Mouse (Mus musculus) right cerebral cortex, postnatal 36 days (tissue): ENCODE measurements around the gene Apobec2.
"Not testable (repeated sequence)": the region's sequence is repeated elsewhere in the genome, so short reads cannot be mapped to it uniquely, and the experiment has no call there.

Experiments used
- DNase-seq, 2 experiments: peaks; one replicate each; pipeline ENCODE4 v3.0.0; 2022; ENCODE audit warnings: low spot score in 2 of 2, mixed read lengths in 1 of 2

Gene Apobec2

DNA sequence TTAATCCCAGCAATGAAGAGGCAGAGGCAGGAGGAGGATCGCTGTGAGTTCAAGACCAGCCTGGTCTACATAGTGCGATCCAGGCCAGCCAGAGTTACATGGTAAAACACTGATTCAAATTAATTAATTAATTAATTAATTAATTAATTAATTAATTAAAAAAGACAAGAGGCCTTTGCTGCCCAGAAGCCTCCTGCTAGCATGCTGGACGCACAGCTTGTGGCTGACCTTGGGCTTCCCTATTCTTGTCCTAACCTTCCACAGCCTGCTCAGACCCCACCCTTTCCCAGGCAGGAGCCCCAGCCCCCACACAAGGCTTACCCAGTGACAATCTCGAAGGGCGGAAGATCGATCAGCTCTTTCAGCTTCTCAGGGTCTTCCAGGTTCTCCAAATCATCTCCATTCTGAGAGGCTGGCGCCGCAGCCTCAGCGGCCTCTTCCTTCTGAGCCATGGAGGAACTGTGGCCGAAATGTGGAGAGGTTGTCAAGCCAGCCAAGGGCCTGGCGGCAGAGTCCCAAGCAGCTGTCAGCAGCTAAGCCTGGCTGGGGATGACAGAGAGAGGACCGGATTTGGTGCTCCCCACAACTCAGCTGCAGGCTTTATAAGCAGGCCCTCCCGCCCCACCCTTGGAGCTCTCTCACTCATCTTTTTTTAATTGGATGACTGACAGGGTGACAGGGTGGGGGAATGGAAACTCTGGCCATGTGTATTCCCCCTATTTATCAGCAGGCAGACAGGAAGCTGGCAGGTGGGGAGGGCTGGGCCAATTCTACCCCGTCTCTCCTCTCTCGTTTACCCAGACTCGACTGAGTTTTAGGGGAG is at the start of gene Apobec2:
Apobec2 (minus strand) TSS at position 773 of the 823 bp plus-strand sequence.
- DNase-seq: no peak

DNA sequence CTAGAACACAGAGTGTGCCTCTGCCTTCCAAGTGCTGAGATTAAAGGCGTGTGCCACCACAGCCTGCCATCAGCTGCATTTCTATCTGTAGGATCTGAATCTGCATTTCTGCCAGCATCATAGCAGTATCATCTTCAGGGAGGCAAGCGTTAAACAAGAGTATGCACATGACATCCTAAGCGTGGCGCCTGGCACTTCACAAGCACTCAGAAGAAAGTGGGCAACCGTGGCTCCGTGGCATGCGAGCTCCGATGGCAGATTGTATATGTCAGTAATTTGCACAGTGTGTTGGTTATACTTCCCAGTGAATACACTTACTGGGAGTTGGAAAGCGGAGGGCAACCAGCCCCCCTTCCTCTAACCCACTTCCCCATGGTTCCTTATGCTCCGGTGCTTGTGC is 47.2 kb upstream of the Apobec2 start:
- no peak for DNase-seq

DNA sequence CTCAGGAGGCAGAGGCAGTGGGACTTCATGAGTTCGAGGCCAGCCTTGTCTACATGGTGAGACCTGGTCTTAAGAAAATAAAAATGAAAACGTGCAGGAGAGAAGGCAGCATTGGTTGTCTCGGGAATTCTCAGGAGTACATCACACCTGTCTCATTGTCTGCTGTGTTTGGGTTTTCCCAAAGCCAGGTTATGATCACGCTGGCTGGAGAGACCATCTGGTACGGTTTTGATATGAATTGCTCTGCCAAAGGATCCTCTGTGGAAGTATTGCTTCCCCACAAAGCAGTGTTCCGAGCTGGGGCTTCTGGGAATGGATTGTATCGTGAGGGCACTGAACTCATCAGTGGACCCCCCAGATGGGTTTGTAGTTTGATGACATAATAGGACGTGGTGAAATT is 42.7 kb upstream of the Apobec2 start:
- no peak for DNase-seq

DNA sequence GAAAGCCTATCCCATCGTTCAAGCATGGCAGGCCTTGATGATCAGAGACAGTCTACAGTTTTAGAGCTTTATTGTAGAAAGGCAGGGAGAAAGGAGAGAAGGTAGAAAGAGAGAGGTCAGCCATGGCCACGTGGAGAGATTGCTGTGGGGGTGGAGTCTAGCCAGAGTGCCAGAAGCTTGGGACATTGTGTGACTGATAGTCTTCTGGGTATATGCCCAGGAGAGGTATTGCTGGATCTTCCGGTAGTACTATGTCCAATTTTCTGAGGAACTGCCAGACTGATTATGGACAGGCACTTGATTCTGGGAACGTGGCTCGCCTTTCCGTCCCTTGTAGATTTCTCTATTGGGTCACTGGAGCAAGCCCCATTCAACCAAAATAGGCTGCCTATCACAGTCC is 41.6 kb upstream of the Apobec2 start:
- not testable (repeated sequence) for DNase-seq

DNA sequence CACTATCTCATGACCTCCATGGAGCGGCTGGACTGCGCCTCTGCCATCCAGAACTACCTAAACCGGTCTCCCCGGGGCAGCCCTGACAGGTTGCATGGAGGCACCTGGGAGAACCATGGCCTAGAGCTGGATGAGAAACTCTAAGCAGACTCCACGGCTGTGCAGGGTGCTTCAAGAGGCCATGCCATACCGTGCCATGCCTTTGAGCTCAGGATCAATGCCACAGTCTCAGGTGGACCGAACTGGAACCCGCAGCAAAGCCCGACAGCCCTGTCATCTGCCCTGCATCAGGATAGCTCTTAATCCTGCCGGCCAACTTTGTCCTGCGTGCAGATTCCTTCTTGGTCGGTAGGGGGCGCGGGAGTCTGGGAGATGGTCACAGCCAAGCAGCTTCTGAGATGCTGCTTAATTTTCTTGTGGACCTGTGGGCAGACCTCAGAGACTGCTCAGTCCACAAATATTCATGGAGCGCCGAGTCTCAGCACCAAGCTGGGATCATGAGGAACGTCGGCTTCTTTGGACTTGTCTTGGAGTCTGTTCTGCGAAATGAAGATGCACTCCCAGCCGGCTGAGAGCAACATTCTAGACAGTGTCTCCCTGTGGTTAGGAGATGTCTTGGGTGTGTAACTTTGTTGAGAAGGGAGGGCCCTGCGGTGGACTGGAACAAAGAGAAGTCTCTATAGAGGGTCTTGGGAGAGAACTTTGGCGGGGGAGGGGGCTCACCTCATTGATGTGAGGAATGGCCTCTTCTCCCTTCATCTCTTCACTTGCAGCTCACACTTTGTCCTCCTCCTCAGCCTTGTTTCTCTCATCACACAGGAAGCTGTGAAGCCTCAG is 34.9 kb upstream of the Apobec2 start:
- peak; percentile 54 to 66 for DNase-seq

DNA sequence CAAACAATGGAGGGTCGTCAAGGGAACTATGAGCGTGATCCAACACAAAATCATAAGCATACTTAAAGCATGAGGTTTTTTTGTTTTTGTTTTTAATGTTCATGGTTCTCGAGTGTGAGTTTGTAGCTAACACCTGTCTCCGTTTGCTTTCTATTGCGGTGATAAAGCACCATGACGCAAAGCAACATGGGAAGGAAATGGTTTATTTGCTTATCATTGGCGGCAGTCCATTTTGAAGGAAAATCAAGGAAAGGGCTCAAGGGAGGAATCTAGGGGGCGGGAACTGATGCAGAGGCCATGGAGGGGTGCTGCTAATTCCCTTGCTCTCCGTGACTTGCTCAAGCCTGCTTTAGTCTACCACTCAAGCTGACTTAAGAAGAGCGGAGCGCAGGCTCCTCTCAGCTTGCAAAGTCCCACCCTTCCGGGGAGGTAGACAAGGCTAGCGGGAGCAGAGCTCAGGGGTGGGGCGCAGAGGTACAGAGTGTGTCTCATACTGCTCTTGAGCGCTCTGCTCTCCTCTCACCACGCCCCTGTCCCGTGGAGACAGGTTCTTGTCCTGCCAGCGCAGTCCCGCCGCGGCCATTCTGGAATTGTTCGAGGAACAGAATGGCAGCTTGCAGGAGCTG is 34.2 kb upstream of the Apobec2 start:
- DNase-seq: no peak

DNA sequence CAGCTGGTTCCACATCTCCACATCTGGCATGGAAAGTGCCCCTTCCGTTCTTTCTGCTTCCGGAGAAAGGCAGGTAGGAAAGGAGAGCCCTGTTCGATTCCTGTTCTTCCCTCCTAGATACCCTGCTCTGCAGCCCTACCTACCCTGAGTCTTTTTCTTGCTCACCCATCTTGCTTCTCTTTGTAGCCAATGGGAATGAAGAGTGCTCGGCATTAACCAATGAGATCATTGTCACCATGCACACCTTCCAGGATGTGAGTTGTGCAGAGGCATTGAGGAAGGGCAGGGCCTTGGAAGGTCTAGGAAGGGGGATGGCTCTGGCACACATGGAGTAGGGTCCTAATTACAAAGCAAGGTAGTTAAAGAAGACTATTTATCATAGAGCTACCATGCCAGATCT is 30.7 kb upstream of the Apobec2 start:
- DNase-seq: no peak

DNA sequence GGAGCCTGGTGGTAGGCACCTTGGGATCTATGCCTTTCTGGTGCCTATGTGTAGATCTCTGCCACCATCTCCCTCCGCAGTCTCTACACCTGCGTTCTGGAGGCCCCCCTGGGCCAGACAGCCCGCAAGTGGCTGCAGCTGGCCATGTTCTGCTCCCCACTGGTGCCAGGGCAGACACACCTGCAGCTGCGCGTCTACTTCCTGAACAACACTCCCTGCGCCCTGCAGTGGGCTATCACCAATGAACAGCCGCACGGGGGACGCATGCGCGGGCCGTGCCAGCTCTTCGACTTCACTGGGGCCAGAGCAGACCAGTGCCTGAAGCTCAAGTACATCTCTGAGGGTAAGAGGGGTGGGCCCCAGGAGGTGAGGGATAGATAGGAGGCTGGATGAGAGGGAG is 29.4 kb upstream of the Apobec2 start:
- DNase-seq: no peak

DNA sequence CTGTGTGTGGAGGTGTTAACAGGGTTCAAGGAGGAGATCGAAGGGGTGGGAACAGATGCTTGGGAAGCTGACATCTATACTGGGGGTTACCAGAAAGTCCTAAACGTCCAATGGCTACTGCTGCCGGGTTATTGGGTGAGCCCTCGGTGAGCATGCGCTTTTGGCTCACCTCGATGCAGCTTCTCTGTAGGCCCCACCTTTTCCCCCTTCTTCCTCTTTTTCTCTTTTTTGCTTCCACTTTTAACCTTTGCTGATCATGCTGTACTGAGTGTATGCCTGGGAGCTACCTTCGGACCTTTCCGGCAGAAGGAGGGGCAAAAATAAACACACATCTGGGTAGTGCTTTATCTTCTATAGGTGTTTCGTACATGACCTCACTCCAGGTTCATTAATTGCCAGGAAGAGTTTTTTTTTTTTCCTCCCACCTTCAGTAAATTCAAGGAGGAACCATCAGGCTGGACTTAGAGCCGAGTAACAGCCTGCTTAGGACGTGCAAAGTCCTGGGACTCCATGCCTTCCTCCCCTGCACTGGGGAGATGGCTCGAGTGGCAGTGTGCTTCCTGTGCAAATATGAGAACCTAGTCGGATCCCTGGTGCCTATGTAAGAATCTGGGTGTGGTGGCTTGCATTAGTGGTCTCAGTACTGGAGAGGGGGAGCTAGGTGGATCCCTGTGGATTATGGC is 25.4 kb upstream of the Apobec2 start:
- DNase-seq: no peak

DNA sequence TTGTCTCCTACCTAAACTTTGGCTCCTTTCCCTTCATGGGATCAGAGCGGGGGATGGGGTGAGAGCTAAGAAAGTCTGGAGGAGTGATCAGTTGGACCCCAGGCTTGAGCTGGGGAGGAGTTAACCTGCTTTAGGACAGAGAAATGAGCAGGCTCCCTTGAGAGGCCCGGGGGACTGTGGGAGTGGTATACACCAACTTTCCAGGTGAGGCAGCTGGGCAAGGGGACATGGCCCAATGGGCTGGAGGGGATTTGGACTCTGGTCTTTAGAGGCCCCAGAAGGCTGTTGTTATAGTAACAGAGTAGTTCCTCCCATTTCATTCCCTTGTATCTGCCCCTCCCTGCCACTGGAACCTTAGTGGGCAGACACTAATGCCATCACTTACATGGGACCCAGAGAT is 23.2 kb upstream of the Apobec2 start:
- DNase-seq: no peak

DNA sequence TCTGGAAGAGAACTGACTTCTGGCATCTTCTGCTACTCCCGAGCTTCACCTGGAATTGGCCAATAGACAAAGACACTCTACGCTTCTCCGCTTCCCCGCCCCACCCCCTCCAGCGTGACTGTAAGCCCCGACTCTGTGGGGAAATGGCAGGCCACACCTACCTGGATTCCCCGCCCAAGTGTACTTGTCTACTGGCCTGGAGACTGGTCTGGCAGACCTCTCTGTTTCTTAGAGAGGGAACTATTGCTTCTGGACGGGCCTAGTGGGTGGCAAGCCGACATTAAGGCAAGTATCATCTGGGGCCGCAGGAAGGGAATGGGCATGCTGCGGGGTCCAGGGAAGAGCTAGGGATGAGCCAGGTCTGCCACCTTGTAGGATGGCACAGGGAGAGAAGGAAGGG is 22.0 kb upstream of the Apobec2 start, which contains the start of gene Unc5cl:
Unc5cl (plus strand) TSS at position 214 of the 400 bp plus-strand sequence.
- DNase-seq: no peak

DNA sequence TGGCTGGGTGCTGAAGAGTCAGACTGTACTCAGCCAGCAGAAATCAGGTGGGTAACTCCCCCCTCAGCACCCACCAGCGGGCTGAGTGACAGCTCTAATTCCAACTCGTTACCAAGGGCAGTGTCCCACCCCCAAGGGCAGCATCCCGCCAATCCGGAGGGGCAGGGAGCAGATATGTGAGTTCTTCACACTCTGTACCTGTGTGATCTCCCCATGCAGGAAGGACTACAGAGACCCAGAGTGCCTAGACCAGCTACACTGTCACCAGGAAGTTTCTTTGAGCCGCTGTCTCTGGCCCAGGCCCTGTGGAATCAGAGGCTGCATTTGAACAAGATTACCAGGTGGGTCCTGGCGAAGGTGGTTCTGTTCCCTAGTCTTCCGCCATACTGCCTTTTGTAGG is 21.5 kb upstream of the Apobec2 start:
- DNase-seq: no peak

DNA sequence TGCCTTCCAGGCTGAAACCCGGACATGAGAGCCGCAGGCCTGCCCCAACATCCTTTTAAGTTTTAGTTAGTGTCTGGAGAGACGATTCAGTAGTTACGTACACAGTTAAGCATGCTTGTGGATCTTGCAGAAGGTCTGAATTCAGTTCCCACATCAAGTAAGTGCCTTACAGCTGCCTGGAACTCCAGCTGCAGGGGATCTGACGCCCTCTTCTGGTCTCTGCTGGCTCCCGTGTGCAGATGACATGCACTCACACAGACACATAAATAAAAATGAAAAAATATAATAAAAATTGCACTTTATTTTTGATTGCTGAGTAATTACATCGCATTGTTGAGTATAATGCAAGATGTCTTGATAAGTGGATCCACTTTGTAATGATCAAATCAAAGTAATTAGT is 20.8 kb upstream of the Apobec2 start:
- DNase-seq: no peak

DNA sequence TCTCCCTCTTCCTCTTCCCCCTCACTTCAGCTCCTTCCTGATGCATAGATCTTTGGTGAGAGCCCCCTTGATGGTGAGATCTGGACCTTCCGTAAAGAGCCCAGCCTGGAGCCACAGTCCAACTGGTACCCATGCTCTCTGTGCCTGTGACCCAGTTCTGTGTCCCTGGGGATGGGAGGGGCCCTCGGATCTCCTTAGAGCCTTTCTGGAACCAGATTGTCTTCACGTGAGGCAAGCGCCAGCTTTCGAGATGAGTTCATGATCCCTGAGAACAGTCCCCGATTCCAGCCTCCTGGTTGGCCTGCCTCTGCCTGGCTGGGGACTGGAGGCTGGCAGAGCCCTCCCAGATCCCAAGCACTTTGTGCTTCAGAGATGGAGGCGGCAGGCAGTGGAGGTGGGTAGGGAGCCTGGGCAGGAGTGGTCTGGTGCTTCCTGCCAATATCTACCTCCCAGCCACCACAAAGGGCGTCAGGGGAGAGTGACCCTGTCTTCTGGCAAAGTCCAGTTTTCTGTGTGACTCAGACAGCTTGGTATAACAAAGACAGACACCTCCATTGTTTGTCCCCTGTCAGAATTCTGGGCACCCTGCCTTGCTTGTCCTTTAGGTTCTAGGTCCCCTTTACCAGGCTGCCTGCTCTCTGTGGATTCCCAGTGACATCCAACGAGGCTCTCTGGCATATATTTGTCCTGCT is 19.2 kb upstream of the Apobec2 start:
- no peak for DNase-seq

DNA sequence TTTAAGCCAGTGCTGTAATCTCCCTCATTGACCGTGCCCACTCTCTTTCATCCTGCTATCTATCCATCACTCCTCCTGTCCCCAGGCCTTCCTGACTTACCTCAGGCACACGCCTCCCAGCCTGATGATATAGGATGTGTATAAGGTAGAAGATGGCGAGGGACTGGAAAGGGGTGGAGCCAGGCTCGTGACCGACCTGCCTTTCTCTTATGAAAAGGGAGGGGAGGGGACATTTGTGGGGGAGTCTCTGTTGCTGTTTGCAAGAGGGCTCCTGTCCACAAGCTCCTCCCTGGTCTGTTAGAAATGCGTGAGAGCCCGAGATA is 18.6 kb upstream of the Apobec2 start, which contains the start of gene Tspo2:
Tspo2 (minus strand) TSS at position 170 of the 323 bp plus-strand sequence.
- DNase-seq: no peak

DNA sequence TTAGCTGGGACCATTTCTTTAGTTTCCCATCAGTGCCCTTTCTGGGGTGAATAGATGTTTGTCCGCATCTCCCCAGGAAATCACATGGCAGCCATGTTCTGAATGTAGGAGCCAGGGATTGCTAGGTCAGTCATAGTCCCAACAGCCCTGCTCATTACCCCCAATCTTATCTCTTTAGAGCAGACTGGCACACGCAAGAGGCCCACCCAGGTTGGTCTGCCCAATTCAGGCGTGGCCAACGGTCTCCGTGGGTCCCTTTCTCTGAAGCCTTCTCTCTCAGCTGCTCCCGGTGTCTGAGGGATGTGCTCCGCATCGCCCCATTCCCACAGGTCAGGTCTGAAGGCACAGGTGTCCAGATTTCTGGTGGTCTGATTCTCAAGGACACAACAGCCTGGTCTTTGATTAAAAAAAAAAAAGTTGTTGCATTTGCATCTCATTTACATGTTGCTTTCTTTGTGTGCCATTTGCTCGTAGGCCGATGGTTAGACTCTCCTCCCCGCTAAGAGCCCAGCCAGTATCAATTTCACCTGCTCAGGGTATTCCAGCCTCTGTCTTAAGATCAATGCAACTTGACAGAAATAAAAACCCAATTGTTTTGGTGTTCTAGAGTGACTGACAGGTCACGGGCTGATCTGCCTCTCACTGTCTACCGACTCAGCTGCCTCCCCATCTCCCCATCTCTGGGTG is 18.1 kb upstream of the Apobec2 start:
- DNase-seq: no peak

DNA sequence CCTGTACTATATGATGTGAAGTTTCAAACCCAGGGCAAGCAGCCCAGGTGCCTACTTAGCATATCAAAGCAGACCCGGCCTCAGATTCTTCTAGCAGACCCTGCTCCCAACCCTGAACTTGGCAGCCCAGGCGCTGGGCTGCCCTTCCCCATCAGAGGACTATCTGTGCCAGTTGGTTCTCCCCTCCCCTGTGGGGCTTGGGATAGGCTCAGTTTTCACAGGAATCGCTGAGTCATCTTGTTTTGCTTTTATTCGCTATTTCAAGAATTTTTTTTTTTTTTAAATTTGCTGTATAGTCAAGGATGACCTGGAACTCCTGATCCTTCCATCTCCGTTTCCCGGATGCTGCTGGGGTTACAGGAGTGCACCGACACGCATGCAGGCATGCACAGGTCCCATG is 14.9 kb upstream of the Apobec2 start:
- no peak for DNase-seq

DNA sequence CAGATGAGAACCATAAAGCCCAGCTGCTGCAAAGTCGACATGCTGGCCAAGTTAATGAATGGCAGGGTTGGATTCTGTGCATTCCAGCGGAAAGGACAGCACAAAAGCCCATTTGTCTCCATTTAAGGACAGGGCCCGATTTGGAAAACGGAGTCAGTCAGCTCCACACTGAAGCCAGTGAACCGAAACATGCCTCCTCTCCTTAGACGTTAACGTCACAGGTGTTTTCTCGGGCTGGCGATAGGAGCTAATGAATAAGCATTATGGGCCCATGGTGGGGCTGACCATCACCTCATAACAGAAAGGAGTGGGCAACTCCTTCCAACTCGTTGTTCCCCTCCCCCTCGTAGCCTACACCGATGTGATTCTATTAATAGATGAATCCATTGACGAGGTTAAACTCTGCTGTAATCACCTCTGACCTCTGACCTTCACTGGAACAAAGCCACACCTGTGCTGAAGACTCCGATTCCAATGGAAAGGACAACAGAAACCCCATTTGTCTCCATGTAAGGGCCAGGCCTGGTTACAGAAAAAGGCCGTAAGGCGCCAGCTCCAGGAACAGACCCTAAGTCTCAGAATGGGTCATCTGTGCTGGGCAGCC is 10.9 kb upstream of the Apobec2 start:
- DNase-seq: no peak

DNA sequence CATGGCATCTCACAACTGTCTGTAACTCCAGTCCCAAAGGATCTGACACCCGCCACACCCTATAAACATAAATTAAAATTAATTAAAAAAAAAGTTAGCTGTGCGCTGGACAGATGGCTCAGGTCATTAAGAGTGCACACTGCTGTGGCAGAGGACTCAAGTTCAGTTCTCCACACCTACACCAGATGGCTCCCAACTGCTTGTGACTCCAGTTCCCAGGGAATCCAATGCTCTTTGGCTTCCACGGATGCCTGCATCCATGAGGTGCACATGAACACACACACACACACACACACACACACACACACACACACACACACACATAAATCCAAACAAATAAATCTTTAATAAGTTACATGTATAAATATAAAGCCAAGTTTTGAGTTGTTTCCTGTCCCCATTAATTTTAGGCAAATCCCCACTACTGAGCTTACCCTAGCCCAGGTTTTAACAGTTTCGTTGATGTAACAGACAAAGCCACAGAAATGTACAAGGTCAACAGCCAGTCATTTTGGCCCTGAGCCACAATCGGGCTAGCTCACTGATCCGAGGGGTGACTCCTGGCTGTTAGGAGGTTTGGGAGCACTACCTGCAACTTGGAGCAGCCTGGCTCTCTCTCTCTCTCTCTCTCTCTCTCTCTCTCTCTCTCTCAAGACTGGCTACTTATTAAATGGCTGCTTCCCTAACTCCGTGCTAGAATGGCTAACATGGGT is 10.2 kb upstream of the Apobec2 start:
- no peak for DNase-seq
